Comparison of ENCODE assay signal across 9 mouse cellular contexts in genomic region chr2:122301921-122302573, GRCm38 (mm10). TPM values are rescaled to one million over a fixed set of nuclear protein-coding genes. Genes with fewer than 3 reads are reported as not detected.
DNase-seq lines count a peak whose midpoint lies in the region; ATAC-seq and TF ChIP-seq lines count a peak whose summit lies in the region.
"Had no signal": no experiment of that assay in that cellular context is flagged by ENCODE, and none has a peak within 500 bp of the region (broad histone marks: within the 10 kb centered on the region; RNA-seq: fewer than 3 reads in every experiment).

No protein-coding gene starts in this region.

- peak overlapping the region; percentile 45 for H3K4me3 ChIP-seq in heart, embryonic 15.5 days
- H3K4me3 ChIP-seq in cortical plate, adult 2 months (ENCODE audit: insufficient read depth, low read length), result peak overlapping the region; percentile 42
- peak overlapping the region; percentile 38 for H3K4me3 ChIP-seq in hindbrain, embryonic 15.5 days
- peak overlapping the region; percentile 43 for H3K4me3 ChIP-seq in midbrain, embryonic 15.5 days

- no peaks in the 10 kb centered on the region for H3K36me3 ChIP-seq in heart, embryonic 15.5 days
- H3K36me3 ChIP-seq in hindbrain, embryonic 15.5 days, result no peaks in the 10 kb centered on the region
- no peaks in the 10 kb centered on the region for H3K36me3 ChIP-seq in midbrain, embryonic 15.5 days (replicated peaks)

- no peak for TF ChIP-seq CTCF in cortical plate, adult 2 months (IDR thresholded peaks at IDR 0.05; ENCODE audit: extremely low read depth, insufficient read depth, low read length)

- intact Hi-C loops in heart, postnatal 10 days (cut with DNase I), result loop anchor here (5.0 kb wide), 3 partner anchors 60 to 255 kb away; no protein-coding TSS in a partner anchor

- ATAC-seq in heart, embryonic 15.5 days (replicated peaks; ENCODE audit: insufficient number of reproducible peaks, insufficient read depth, low FRiP score, low read depth), result no peak
- no peak for ATAC-seq in hindbrain, embryonic 15.5 days (ENCODE audit: low FRiP score, low read depth)
- ATAC-seq in midbrain, embryonic 15.5 days (replicated peaks), result no peak
- ATAC-seq in erythroblast, adult 5-6 weeks (replicated peaks; ENCODE audit: low FRiP score, poor library complexity, severe bottlenecking), result no peak
- ATAC-seq in granulocyte monocyte progenitor cell, adult 5-6 weeks (replicated peaks; ENCODE audit: poor library complexity, severe bottlenecking), result no peak

- peaks cover 99% of the 10 kb centered on the region for H3K27me3 ChIP-seq in heart, embryonic 15.5 days
- peaks cover 69% of the 10 kb centered on the region for H3K27me3 ChIP-seq in hindbrain, embryonic 15.5 days
- H3K27me3 ChIP-seq in midbrain, embryonic 15.5 days (replicated peaks), result peaks cover 89% of the 10 kb centered on the region

- TF ChIP-seq POLR2A in cortical plate, adult 2 months (IDR thresholded peaks at IDR 0.05; ENCODE audit: extremely low read depth, insufficient read depth, low read length), result no peak

- 11% methylated on average over 23 of the region's 23 CpGs for WGBS in heart, embryonic 15.5 days
- WGBS in hindbrain, embryonic 15.5 days, result 8% methylated on average over 23 of the region's 23 CpGs
- 6% methylated on average over 23 of the region's 23 CpGs for WGBS in midbrain, embryonic 15.5 days

- H3K27ac ChIP-seq in heart, embryonic 15.5 days, result no peak overlapping the region
- no peak overlapping the region for H3K27ac ChIP-seq in cortical plate, adult 2 months (ENCODE audit: insufficient read depth, low read length)
- H3K27ac ChIP-seq in hindbrain, embryonic 15.5 days (replicated peaks), result no peak overlapping the region
- H3K27ac ChIP-seq in midbrain, embryonic 15.5 days, result no peak overlapping the region

- H3K9ac ChIP-seq in heart, embryonic 15.5 days, result no peak overlapping the region
- H3K9ac ChIP-seq in hindbrain, embryonic 15.5 days, result peak overlapping the region; percentile 39
- peak overlapping the region; percentile 32 for H3K9ac ChIP-seq in midbrain, embryonic 15.5 days

- H3K4me2 ChIP-seq in heart, embryonic 15.5 days, result peak overlapping the region; percentile 73
- peak overlapping the region; percentile 88 for H3K4me2 ChIP-seq in hindbrain, embryonic 15.5 days
- peak overlapping the region; percentile 90 for H3K4me2 ChIP-seq in midbrain, embryonic 15.5 days

- H3K9me3 ChIP-seq in heart, embryonic 15.5 days (replicated peaks), result no peaks in the 10 kb centered on the region
- no peaks in the 10 kb centered on the region for H3K9me3 ChIP-seq in hindbrain, embryonic 15.5 days
- H3K9me3 ChIP-seq in midbrain, embryonic 15.5 days, result no peaks in the 10 kb centered on the region

- DNase-seq in heart, postnatal 10 days, result no peak
- DNase-seq in adrenal gland, adult 2 months, result no peak

- peaks cover 40% of the 10 kb centered on the region for H3K4me1 ChIP-seq in heart, embryonic 15.5 days (replicated peaks)
- H3K4me1 ChIP-seq in cortical plate, adult 2 months (ENCODE audit: control insufficient read depth, insufficient read depth, low read length), result peaks cover 2% of the 10 kb centered on the region; the same call in 1 of the 2 replicates
- H3K4me1 ChIP-seq in hindbrain, embryonic 15.5 days (replicated peaks), result peaks cover 44% of the 10 kb centered on the region
- H3K4me1 ChIP-seq in midbrain, embryonic 15.5 days, result peaks cover 40% of the 10 kb centered on the region

RNA-seq across cellular contexts. Expression of gene Duoxa2, which starts 3.3 kb away (rescaled TPM):
- polyA plus RNA-seq in heart, embryonic 15.5 days (2015; fragmentation: Nextera tagmentation; extraction: Ambion mirVana), result not detected in 2 replicates
- not detected for total RNA-seq in heart, postnatal 10 days (2021)
- 0.06 TPM in 1 of 2 replicates, not detected in the other for polyA plus RNA-seq in cortical plate, adult 2 months (2012; rRNA removed)
- 0.12 and 0.26 TPM in 2 replicates for polyA plus RNA-seq in hindbrain, embryonic 15.5 days (2015; fragmentation: Nextera tagmentation; extraction: Ambion mirVana)
- polyA plus RNA-seq in midbrain, embryonic 15.5 days (2015; fragmentation: Nextera tagmentation; extraction: Ambion mirVana), result 0.17 and 0.20 TPM in 2 replicates
- total RNA-seq in erythroblast, adult 5-6 weeks (2015; ENCODE audit: low replicate concordance), result not detected in 2 replicates
- total RNA-seq in erythroblast, adult 5-6 weeks (2017; ENCODE audit: low replicate concordance), result not detected in 2 replicates
- total RNA-seq in granulocyte monocyte progenitor cell, adult 5-6 weeks (2014; fragmentation: Nextera tagmentation), result not detected in 2 replicates
- total RNA-seq in granulocyte monocyte progenitor cell, adult 5-6 weeks (2017), result not detected in 2 replicates
- not detected for total RNA-seq in adrenal gland, adult 2 months (2021)
- polyA plus RNA-seq in adrenal gland, adult 2 months (2012; rRNA removed), result 0.08 TPM in 1 of 2 replicates, not detected in the other
- total RNA-seq: layer of hippocampus, postnatal 14 days had no signal

RNA-seq across cellular contexts. Expression of gene Duox2, which starts 3.8 kb away (rescaled TPM):
- polyA plus RNA-seq in heart, embryonic 15.5 days (2015; fragmentation: Nextera tagmentation; extraction: Ambion mirVana), result 0.05 and 0.13 TPM in 2 replicates
- under 1 TPM; 0.34 to 0.45 TPM for total RNA-seq in heart, postnatal 10 days (2021)
- polyA plus RNA-seq in cortical plate, adult 2 months (2012; rRNA removed), result 0.02 TPM in 1 of 2 replicates, not detected in the other
- not detected in 2 replicates for polyA plus RNA-seq in hindbrain, embryonic 15.5 days (2015; fragmentation: Nextera tagmentation; extraction: Ambion mirVana)
- not detected in 2 replicates for polyA plus RNA-seq in midbrain, embryonic 15.5 days (2015; fragmentation: Nextera tagmentation; extraction: Ambion mirVana)
- total RNA-seq in erythroblast, adult 5-6 weeks (2015; ENCODE audit: low replicate concordance), result not detected in 2 replicates
- not detected in 2 replicates for total RNA-seq in erythroblast, adult 5-6 weeks (2017; ENCODE audit: low replicate concordance)
- total RNA-seq in granulocyte monocyte progenitor cell, adult 5-6 weeks (2014; fragmentation: Nextera tagmentation), result not detected in 2 replicates
- total RNA-seq in granulocyte monocyte progenitor cell, adult 5-6 weeks (2017), result not detected in 2 replicates
- total RNA-seq in adrenal gland, adult 2 months (2021), result under 1 TPM in 1 of 2 experiments, not detected in 1; 0.07 TPM
- polyA plus RNA-seq in adrenal gland, adult 2 months (2012; rRNA removed), result 0.04 and 0.06 TPM in 2 replicates

RNA-seq across cellular contexts. Expression of gene Duoxa1, which starts 11.5 kb away (rescaled TPM):
- 1.2 TPM in 1 of 2 replicates, not detected in the other for polyA plus RNA-seq in heart, embryonic 15.5 days (2015; fragmentation: Nextera tagmentation; extraction: Ambion mirVana)
- under 1 TPM; 0.27 to 0.45 TPM for total RNA-seq in heart, postnatal 10 days (2021)
- 0.10 and 0.15 TPM in 2 replicates for polyA plus RNA-seq in cortical plate, adult 2 months (2012; rRNA removed)
- polyA plus RNA-seq in hindbrain, embryonic 15.5 days (2015; fragmentation: Nextera tagmentation; extraction: Ambion mirVana), result 0.23 and 0.52 TPM in 2 replicates
- 0.30 and 0.32 TPM in 2 replicates for polyA plus RNA-seq in midbrain, embryonic 15.5 days (2015; fragmentation: Nextera tagmentation; extraction: Ambion mirVana)
- total RNA-seq in erythroblast, adult 5-6 weeks (2015; ENCODE audit: low replicate concordance), result 0.77 TPM in 1 of 2 replicates, not detected in the other
- total RNA-seq in erythroblast, adult 5-6 weeks (2017; ENCODE audit: low replicate concordance), result not detected in 2 replicates
- total RNA-seq in granulocyte monocyte progenitor cell, adult 5-6 weeks (2014; fragmentation: Nextera tagmentation), result not detected in 2 replicates
- total RNA-seq in granulocyte monocyte progenitor cell, adult 5-6 weeks (2017), result 0.10 TPM in 1 of 2 replicates, not detected in the other
- total RNA-seq in adrenal gland, adult 2 months (2021), result under 1 TPM in 1 of 2 experiments, not detected in 1; 0.31 TPM
- 0.58 and 0.97 TPM in 2 replicates for polyA plus RNA-seq in adrenal gland, adult 2 months (2012; rRNA removed)
- total RNA-seq: layer of hippocampus, postnatal 14 days had no signal

RNA-seq across cellular contexts. Expression of gene Duox1, which starts 13.4 kb away (rescaled TPM):
- polyA plus RNA-seq in heart, embryonic 15.5 days (2015; fragmentation: Nextera tagmentation; extraction: Ambion mirVana), result 0.03 and 0.04 TPM in 2 replicates
- total RNA-seq in heart, postnatal 10 days (2021), result under 1 TPM; 0.22 to 0.26 TPM
- polyA plus RNA-seq in cortical plate, adult 2 months (2012; rRNA removed), result 0.04 TPM in 1 of 2 replicates, not detected in the other
- polyA plus RNA-seq in hindbrain, embryonic 15.5 days (2015; fragmentation: Nextera tagmentation; extraction: Ambion mirVana), result 0.14 and 0.16 TPM in 2 replicates
- 0.08 and 0.13 TPM in 2 replicates for polyA plus RNA-seq in midbrain, embryonic 15.5 days (2015; fragmentation: Nextera tagmentation; extraction: Ambion mirVana)
- not detected in 2 replicates for total RNA-seq in erythroblast, adult 5-6 weeks (2015; ENCODE audit: low replicate concordance)
- 0.14 TPM in 1 of 2 replicates, not detected in the other for total RNA-seq in erythroblast, adult 5-6 weeks (2017; ENCODE audit: low replicate concordance)
- not detected in 2 replicates for total RNA-seq in granulocyte monocyte progenitor cell, adult 5-6 weeks (2014; fragmentation: Nextera tagmentation)
- not detected in 2 replicates for total RNA-seq in granulocyte monocyte progenitor cell, adult 5-6 weeks (2017)
- not detected for total RNA-seq in adrenal gland, adult 2 months (2021)
- 0.07 and 0.17 TPM in 2 replicates for polyA plus RNA-seq in adrenal gland, adult 2 months (2012; rRNA removed)
- total RNA-seq: layer of hippocampus, postnatal 14 days had no signal
